Comparison of ENCODE assay signal across 8 mouse cellular contexts in genomic region chr6:101266787-101267186, GRCm38 (mm10).
A peak's percentile ranks its signal among the peaks of the same experiment; 100 is the strongest.
DNase-seq lines count a peak whose midpoint lies in the region; ATAC-seq lines count a peak whose summit lies in the region.

No protein-coding gene starts in this region.

- peak; percentile 66 to 69 for ATAC-seq in hematopoietic stem cell, adult 5-6 weeks (replicated peaks in 1 of 2; ENCODE audit: insufficient read depth in 1 of 2, low FRiP score in 2 of 2, low TSS enrichment in 1 of 2, low read depth in 1 of 2, poor library complexity in 2 of 2, severe bottlenecking in 2 of 2)

- DNase-seq in R1 (ENCODE audit: low read depth, low spot score) (peak; percentile 80), MN1 (ENCODE audit: low spot score) (no peak)
- peak; percentile 13 for DNase-seq in cerebellum, adult 9-10 months
- peak; percentile 70 to 92 for DNase-seq in frontal cortex, adult 2 months (ENCODE audit: extremely low spot score in 1 of 2, low spot score in 1 of 2)
- DNase-seq in layer of hippocampus, adult 8-10 months (ENCODE audit: low spot score in 2 of 2), result peak; percentile 52 to 73
- peak; percentile 83 for DNase-seq in lung, postnatal 14 days
- peak; percentile 65 for DNase-seq in right cerebral cortex, postnatal 14 days
